Mouse (Mus musculus): ENCODE data around the gene Eno1. TPM values are rescaled to one million over a fixed set of nuclear protein-coding genes. Genes with fewer than 3 reads are reported as not detected.
"Not testable (repeated sequence)": the region's sequence is repeated elsewhere in the genome, so short reads cannot be mapped to it uniquely, and the experiment has no call there.

Gene Eno1
- polyA plus RNA-seq, 1 experiment from 2014 or later, result 935 TPM

DNA sequence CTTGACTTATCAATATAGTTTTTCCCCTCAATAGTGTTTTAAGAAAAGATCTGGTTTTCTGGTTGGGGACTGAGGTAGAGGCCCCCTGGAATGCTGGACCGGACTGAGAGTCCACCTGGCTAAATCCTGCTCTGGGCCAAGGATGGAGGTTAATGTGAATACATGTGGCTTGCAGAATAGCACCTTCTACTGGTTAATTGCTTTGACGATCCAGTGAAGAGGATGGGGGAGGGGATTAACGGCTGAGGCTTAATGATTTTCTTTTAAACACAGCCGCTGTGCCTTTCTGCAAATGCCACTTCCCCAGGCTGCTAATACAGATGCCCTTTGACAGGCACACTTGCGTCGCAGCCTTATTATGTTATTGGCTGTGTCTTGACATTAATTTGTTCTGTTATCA, 47.5 kb downstream of the Eno1 start:
- no peaks in the 10 kb centered on the region for H3K27me3 ChIP-seq (ENCODE audit: control insufficient read depth, insufficient read depth, low read length)
- H3K4me2 ChIP-seq (ENCODE audit: low read length), result peak overlapping the region; percentile 68
- H3K9ac ChIP-seq (replicated peaks; ENCODE audit: low read length), result peak overlapping the region; percentile 99; the same call in 1 of the 2 replicates
- H3K36me3 ChIP-seq (ENCODE audit: control insufficient read depth, insufficient read depth, low read length), result no peaks in the 10 kb centered on the region
- 2% methylated on average over 6 of the region's 6 CpGs for WGBS
- DNase-seq (peak; percentile 84), ATAC-seq (ENCODE audit: low FRiP score, low TSS enrichment) (no peak)
- no peaks in the 10 kb centered on the region for H3K9me3 ChIP-seq (ENCODE audit: control insufficient read depth, low read length)
- H3K27ac ChIP-seq (replicated peaks; ENCODE audit: low read depth, low read length), result peak overlapping the region; percentile 93
- H3K4me1 ChIP-seq (ENCODE audit: control insufficient read depth, insufficient read depth, low read length), result peaks cover 15% of the 10 kb centered on the region
- peak overlapping the region; percentile 95 for H3K4me3 ChIP-seq (replicated peaks; ENCODE audit: low read depth, low read length)

DNA sequence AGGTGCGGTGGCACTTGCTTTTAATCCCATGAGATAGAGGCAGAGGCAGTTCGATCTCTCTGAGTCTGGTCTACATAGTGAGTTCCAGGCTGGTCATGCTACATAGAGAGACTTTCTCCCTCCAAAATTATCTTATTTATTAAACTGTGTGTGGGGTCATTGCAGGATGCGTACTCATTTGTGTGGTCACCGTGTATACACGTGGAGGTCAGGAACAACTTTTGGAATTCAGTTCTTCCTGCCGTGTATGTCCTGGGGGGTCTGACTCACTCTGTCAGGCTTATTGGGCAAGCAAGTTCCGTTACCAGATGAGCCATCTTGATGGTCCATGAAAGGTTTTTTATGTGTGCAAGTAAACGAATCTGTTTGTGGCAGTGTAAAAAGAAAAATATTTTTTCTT, 50.5 kb downstream of the Eno1 start:
- no peak for DNase-seq
- Histone ChIP-seq H3K9ac (replicated peaks; ENCODE audit: low read length) (no peak overlapping the region), H3K27ac (replicated peaks; ENCODE audit: low read depth, low read length) (no peak overlapping the region), H3K27me3 (ENCODE audit: control insufficient read depth, insufficient read depth, low read length) (no peaks in the 10 kb centered on the region), H3K36me3 (ENCODE audit: control insufficient read depth, insufficient read depth, low read length) (no peaks in the 10 kb centered on the region), H3K4me1 (ENCODE audit: control insufficient read depth, insufficient read depth, low read length) (peaks cover 22% of the 10 kb centered on the region), H3K4me2 (ENCODE audit: low read length) (no peak overlapping the region), H3K9me3 (ENCODE audit: control insufficient read depth, low read length) (no peaks in the 10 kb centered on the region), H3K4me3 (replicated peaks; ENCODE audit: low read depth, low read length) (no peak overlapping the region)
- ATAC-seq (ENCODE audit: low FRiP score, low TSS enrichment), result no peak
- WGBS, result 92% methylated on average over 8 of the region's 8 CpGs

DNA sequence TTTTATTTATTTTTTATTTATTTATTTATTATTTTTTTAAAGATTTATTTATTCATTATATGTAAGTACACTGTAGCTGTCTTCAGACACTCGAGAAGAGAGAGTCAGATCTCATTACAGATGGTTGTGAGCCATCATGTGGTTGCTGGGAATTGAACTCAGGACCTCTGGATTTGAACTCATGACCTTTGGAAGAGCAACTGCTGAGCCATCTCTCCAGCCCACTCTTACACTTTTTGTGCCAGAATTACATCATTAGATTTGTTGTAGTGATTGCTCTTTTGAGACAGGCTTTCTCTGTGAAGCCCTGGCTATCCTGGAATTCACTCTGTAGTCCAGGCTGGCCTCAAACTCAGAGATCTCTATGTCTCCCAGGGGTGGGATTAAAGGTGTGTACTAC, 50.9 kb downstream of the Eno1 start:
- not testable (repeated sequence) for H3K36me3 ChIP-seq (ENCODE audit: control insufficient read depth, insufficient read depth, low read length); H3K4me2 ChIP-seq (ENCODE audit: low read length); DNase-seq; H3K27me3 ChIP-seq (ENCODE audit: control insufficient read depth, insufficient read depth, low read length); H3K9me3 ChIP-seq (ENCODE audit: control insufficient read depth, low read length); H3K4me3 ChIP-seq (replicated peaks; ENCODE audit: low read depth, low read length); ATAC-seq (ENCODE audit: low FRiP score, low TSS enrichment); H3K27ac ChIP-seq (replicated peaks; ENCODE audit: low read depth, low read length); H3K9ac ChIP-seq (replicated peaks; ENCODE audit: low read length)
- WGBS, result 86% methylated on average over 1 of the region's 1 CpGs
- peaks cover 22% of the 10 kb centered on the region for H3K4me1 ChIP-seq (ENCODE audit: control insufficient read depth, insufficient read depth, low read length)

DNA sequence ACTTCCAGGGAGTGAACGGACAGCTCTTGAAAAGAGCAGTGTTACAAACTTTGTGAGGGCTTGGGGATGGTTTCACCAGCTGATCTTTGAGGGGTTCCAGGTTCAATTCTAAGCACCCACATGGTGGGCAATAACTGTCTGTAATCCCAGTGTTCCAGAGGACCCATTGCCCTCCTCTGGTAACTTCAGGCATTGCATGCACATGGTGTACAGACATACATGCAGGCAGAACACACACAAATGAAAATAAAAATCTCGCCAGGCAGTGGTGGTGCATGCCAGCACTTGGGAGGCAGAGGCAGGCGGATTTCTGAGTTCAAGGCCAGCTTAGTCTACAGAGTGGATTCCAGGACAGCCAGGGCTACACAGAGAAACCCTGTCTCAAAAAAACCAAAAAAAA, 55.4 kb downstream of the Eno1 start:
- Histone ChIP-seq H3K27me3 (ENCODE audit: control insufficient read depth, insufficient read depth, low read length) (no peaks in the 10 kb centered on the region), H3K4me3 (replicated peaks; ENCODE audit: low read depth, low read length) (no peak overlapping the region), H3K36me3 (ENCODE audit: control insufficient read depth, insufficient read depth, low read length) (no peaks in the 10 kb centered on the region), H3K9ac (replicated peaks; ENCODE audit: low read length) (no peak overlapping the region), H3K4me1 (ENCODE audit: control insufficient read depth, insufficient read depth, low read length) (peaks cover 12% of the 10 kb centered on the region), H3K9me3 (ENCODE audit: control insufficient read depth, low read length) (no peaks in the 10 kb centered on the region), H3K27ac (replicated peaks; ENCODE audit: low read depth, low read length) (no peak overlapping the region), H3K4me2 (ENCODE audit: low read length) (no peak overlapping the region)
- WGBS, result 97% methylated on average over 3 of the region's 3 CpGs
- ATAC-seq (ENCODE audit: low FRiP score, low TSS enrichment) (no peak), DNase-seq (no peak)

- H3K9ac ChIP-seq (replicated peaks; ENCODE audit: low read length), result no peak overlapping the region
- H3K27ac ChIP-seq (replicated peaks; ENCODE audit: low read depth, low read length), result no peak overlapping the region
- DNase-seq, result no peak
- ATAC-seq (ENCODE audit: low FRiP score, low TSS enrichment), result no peak
- no peak overlapping the region for H3K4me2 ChIP-seq (ENCODE audit: low read length)
- H3K4me3 ChIP-seq (replicated peaks; ENCODE audit: low read depth, low read length), result no peak overlapping the region
- H3K36me3 ChIP-seq (ENCODE audit: control insufficient read depth, insufficient read depth, low read length), result no peaks in the 10 kb centered on the region
- H3K4me1 ChIP-seq (ENCODE audit: control insufficient read depth, insufficient read depth, low read length), result no peaks in the 10 kb centered on the region; the same call in 1 of the 2 replicates
- 95% methylated on average over 7 of the region's 7 CpGs for WGBS
- H3K9me3 ChIP-seq (ENCODE audit: control insufficient read depth, low read length), result no peaks in the 10 kb centered on the region
- no peaks in the 10 kb centered on the region for H3K27me3 ChIP-seq (ENCODE audit: control insufficient read depth, insufficient read depth, low read length)
Measured at GRCm38 (mm10) chr4:150294870-150295269, 58.3 kb downstream of the Eno1 start.

- H3K27me3 ChIP-seq (ENCODE audit: control insufficient read depth, insufficient read depth, low read length), result no peaks in the 10 kb centered on the region
- no peak for ATAC-seq (ENCODE audit: low FRiP score, low TSS enrichment)
- no peaks in the 10 kb centered on the region for H3K4me1 ChIP-seq (ENCODE audit: control insufficient read depth, insufficient read depth, low read length)
- H3K27ac ChIP-seq (replicated peaks; ENCODE audit: low read depth, low read length), result no peak overlapping the region
- no peak for DNase-seq
- H3K9ac ChIP-seq (replicated peaks; ENCODE audit: low read length), result no peak overlapping the region
- 97% methylated on average over 7 of the region's 7 CpGs for WGBS
- H3K4me2 ChIP-seq (ENCODE audit: low read length), result no peak overlapping the region
- no peaks in the 10 kb centered on the region for H3K36me3 ChIP-seq (ENCODE audit: control insufficient read depth, insufficient read depth, low read length)
- H3K9me3 ChIP-seq (ENCODE audit: control insufficient read depth, low read length), result no peaks in the 10 kb centered on the region
- no peak overlapping the region for H3K4me3 ChIP-seq (replicated peaks; ENCODE audit: low read depth, low read length)
Measured at GRCm38 (mm10) chr4:150295966-150296365, 59.4 kb downstream of the Eno1 start.

Other genes starting within 250 kb of the Eno1 start
- 1.5 and 1.7 TPM in 2 replicates for gene H6pd, start 227.7 kb upstream of the Eno1 start, polyA plus RNA-seq (2014; fragmentation: Nextera tagmentation; extraction: Ambion mirVana)
- 0.11 and 0.25 TPM in 2 replicates for gene Gpr157, start 149.4 kb upstream of the Eno1 start, polyA plus RNA-seq (2014; fragmentation: Nextera tagmentation; extraction: Ambion mirVana)
- 1.4 and 1.5 TPM in 2 replicates for gene Slc2a5, start 117.4 kb upstream of the Eno1 start, polyA plus RNA-seq (2014; fragmentation: Nextera tagmentation; extraction: Ambion mirVana)
- gene Slc2a7, start 87.7 kb upstream of the Eno1 start, polyA plus RNA-seq (2014; fragmentation: Nextera tagmentation; extraction: Ambion mirVana), result not detected in 2 replicates
- 0.32 TPM in 1 of 2 replicates, not detected in the other for gene Car6, start 35.4 kb upstream of the Eno1 start, polyA plus RNA-seq (2014; fragmentation: Nextera tagmentation; extraction: Ambion mirVana)
- gene Rere, start 44.9 kb downstream of the Eno1 start, polyA plus RNA-seq (2014; fragmentation: Nextera tagmentation; extraction: Ambion mirVana), result 37.6 and 48.6 TPM in 2 replicates

Measured in midbrain, embryonic 14.5 days (tissue).